Mouse (Mus musculus): ENCODE results near the gene Cib4.

The Cib4 gene

GRCm38 (mm10) chr5:30516376-30516775 is 29.3 kb downstream of the Cib4 start:
- peak; percentile 82 for DNase-seq (ENCODE audit: low read depth, low spot score)
- Histone ChIP-seq H3K27me3 (ENCODE audit: control insufficient read depth, insufficient read depth, low read length, poor library complexity, severe bottlenecking) (no peaks in the 10 kb centered on the region; the same call in 1 of the 2 replicates), H3K36me3 (ENCODE audit: control insufficient read depth, insufficient read depth, low read length, poor library complexity, severe bottlenecking) (no peaks in the 10 kb centered on the region)

- no peaks in the 10 kb centered on the region for H3K36me3 ChIP-seq (ENCODE audit: control insufficient read depth, insufficient read depth, low read length, poor library complexity, severe bottlenecking)
- no peaks in the 10 kb centered on the region; the same call in 1 of the 2 replicates for H3K27me3 ChIP-seq (ENCODE audit: control insufficient read depth, insufficient read depth, low read length, poor library complexity, severe bottlenecking)
- DNase-seq (ENCODE audit: low read depth, low spot score), result no peak
Measured at GRCm38 (mm10) chr5:30513111-30513510, 32.5 kb downstream of the Cib4 start.

GRCm38 (mm10) chr5:30497299-30497698 is 48.3 kb downstream of the Cib4 start:
- no peak for DNase-seq (ENCODE audit: low read depth, low spot score)
- H3K36me3 ChIP-seq (ENCODE audit: control insufficient read depth, insufficient read depth, low read length, poor library complexity, severe bottlenecking), result no peaks in the 10 kb centered on the region
- H3K27me3 ChIP-seq (ENCODE audit: control insufficient read depth, insufficient read depth, low read length, poor library complexity, severe bottlenecking), result no peaks in the 10 kb centered on the region; the same call in 1 of the 2 replicates

DNA sequence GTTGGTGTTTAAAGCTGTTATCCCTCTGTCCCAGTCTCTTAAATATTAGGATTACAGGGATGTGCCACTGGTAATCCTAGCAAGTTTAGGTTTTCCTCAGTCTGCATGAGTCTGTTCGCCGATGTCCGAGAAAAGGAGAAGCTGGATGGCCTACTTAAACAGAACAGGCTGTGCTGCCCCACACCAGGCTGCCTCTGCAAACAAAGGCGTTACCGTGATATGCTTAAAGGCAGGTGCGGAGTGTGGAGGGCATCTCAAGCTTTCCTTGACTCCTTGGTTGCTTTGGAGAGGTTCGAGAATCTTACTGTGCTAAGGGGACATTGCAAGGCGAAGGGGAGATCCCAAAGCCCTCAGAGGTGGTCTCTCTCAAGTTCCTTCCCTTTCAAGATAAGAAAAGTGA is 48.8 kb downstream of the Cib4 start:
- no peak for DNase-seq (ENCODE audit: low read depth, low spot score)
- Histone ChIP-seq H3K27me3 (ENCODE audit: control insufficient read depth, insufficient read depth, low read length, poor library complexity, severe bottlenecking) (no peaks in the 10 kb centered on the region; the same call in 1 of the 2 replicates), H3K36me3 (ENCODE audit: control insufficient read depth, insufficient read depth, low read length, poor library complexity, severe bottlenecking) (no peaks in the 10 kb centered on the region)

DNA sequence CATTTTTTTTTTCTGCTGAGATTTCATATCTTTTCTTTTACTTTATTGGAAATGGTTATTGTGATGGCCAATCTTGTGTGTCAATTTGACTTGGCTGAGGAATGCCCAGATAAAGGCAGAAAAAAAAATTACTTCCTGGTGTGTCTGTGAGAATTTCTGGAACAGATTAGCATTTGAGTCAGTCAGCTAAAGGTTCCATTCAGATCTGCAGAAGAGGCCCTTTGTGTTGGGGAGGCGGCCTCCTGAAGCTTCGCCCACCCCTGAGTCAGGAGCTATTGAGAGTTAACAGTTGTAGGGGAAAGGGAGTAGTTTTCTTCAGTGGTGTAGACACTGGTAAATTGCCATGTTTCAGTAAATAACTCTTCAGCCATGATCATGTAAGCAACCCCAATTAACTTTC is 50.3 kb downstream of the Cib4 start:
- no peaks in the 10 kb centered on the region for H3K36me3 ChIP-seq (ENCODE audit: control insufficient read depth, insufficient read depth, low read length, poor library complexity, severe bottlenecking)
- no peaks in the 10 kb centered on the region; the same call in 1 of the 2 replicates for H3K27me3 ChIP-seq (ENCODE audit: control insufficient read depth, insufficient read depth, low read length, poor library complexity, severe bottlenecking)
- DNase-seq (ENCODE audit: low read depth, low spot score), result no peak

DNA sequence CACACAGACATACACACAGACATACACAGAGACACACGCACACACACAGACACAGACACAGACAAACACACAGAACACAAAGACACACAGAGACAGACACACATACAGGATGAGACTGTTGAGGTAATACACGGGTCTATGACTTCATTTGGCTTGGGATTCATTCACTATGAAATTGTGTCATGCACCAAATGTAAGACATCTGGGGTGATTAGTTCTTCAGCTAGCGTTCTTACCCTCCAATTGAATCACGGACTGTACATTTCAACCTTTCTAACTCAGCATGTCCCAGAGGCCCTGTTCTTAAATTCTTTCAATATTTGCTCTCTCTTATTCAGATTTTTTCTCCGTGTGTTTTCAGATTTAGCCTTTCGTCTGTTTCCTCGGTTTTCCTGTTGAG is 51.0 kb downstream of the Cib4 start:
- no peaks in the 10 kb centered on the region for H3K36me3 ChIP-seq (ENCODE audit: control insufficient read depth, insufficient read depth, low read length, poor library complexity, severe bottlenecking)
- no peak for DNase-seq (ENCODE audit: low read depth, low spot score)

DNA sequence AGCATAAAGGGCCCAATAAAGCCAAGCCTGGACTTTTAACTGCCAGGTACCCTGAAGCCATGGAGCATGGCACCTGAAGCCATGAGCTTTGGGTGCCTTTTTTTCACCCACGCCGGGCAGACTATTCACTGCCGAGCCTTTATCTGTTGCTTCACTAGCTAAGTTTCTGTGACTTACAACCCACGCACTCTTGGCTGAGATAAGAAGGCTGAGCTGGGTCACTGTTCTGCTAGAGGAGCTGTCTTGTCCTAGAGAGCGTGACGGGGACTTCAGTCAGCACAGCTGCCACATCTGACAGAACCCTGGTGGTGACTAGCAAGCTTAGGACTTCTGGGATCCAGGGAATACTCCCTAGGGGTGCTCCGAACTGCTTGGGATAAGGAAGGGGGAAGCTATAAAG is 51.9 kb downstream of the Cib4 start:
- H3K27me3 ChIP-seq (ENCODE audit: control insufficient read depth, insufficient read depth, low read length, poor library complexity, severe bottlenecking), result no peaks in the 10 kb centered on the region; the same call in 1 of the 2 replicates
- no peaks in the 10 kb centered on the region for H3K36me3 ChIP-seq (ENCODE audit: control insufficient read depth, insufficient read depth, low read length, poor library complexity, severe bottlenecking)
- no peak for DNase-seq (ENCODE audit: low read depth, low spot score)

More for the DNA sequence above, 51.0 kb downstream of the Cib4 start:
- no peaks in the 10 kb centered on the region; the same call in 1 of the 2 replicates for H3K27me3 ChIP-seq (ENCODE audit: control insufficient read depth, insufficient read depth, low read length, poor library complexity, severe bottlenecking)

DNA sequence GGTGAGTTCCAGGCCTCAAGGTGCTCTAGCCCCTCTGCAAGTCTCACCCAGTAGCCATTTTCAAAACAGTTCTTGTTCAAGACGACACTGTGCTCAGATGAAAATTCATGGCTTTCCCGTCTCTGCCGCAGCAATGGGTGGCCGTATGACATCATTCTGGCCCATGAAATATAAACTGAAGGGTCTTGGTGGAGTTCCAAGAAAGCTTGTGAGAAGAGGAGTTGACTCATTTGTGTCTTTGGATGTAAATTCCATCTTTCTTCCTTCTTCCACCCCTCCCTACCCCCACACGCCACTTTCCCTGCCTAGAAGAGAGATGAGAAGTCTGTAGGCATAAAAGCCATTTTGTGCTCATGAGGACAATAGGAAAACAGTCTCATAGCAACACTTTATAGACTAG is 54.8 kb downstream of the Cib4 start:
- no peaks in the 10 kb centered on the region for H3K36me3 ChIP-seq (ENCODE audit: control insufficient read depth, insufficient read depth, low read length, poor library complexity, severe bottlenecking)
- DNase-seq (ENCODE audit: low read depth, low spot score), result no peak

GRCm38 (mm10) chr5:30490215-30490614 is 55.4 kb downstream of the Cib4 start:
- no peaks in the 10 kb centered on the region for H3K36me3 ChIP-seq (ENCODE audit: control insufficient read depth, insufficient read depth, low read length, poor library complexity, severe bottlenecking)
- H3K27me3 ChIP-seq (ENCODE audit: control insufficient read depth, insufficient read depth, low read length, poor library complexity, severe bottlenecking), result no peaks in the 10 kb centered on the region
- no peak for DNase-seq (ENCODE audit: low read depth, low spot score)

More for the DNA sequence above, 54.8 kb downstream of the Cib4 start:
- no peaks in the 10 kb centered on the region for H3K27me3 ChIP-seq (ENCODE audit: control insufficient read depth, insufficient read depth, low read length, poor library complexity, severe bottlenecking)

DNA sequence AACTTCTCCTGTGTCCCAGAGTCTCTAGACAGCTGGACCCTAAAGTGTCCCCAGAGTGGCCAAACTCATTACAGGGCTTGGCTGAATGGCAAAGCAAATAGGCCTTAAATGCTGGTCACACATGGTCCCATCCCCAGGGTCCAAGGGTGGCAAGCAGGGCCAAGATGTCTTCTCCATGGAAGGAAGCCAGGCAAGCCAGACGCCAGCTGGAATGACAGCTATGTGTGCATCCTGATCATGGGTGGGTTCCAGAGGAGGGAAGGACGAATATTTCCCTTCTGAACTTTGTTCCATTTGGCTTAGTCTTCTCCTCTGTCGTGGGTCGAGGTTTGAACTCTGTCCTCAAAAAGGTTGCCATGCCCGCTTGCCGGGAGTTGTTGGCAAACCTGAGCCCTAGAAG is 60.5 kb downstream of the Cib4 start:
- no peaks in the 10 kb centered on the region for H3K27me3 ChIP-seq (ENCODE audit: control insufficient read depth, insufficient read depth, low read length, poor library complexity, severe bottlenecking)
- no peaks in the 10 kb centered on the region for H3K36me3 ChIP-seq (ENCODE audit: control insufficient read depth, insufficient read depth, low read length, poor library complexity, severe bottlenecking)
- DNase-seq (ENCODE audit: low read depth, low spot score), result no peak

DNA sequence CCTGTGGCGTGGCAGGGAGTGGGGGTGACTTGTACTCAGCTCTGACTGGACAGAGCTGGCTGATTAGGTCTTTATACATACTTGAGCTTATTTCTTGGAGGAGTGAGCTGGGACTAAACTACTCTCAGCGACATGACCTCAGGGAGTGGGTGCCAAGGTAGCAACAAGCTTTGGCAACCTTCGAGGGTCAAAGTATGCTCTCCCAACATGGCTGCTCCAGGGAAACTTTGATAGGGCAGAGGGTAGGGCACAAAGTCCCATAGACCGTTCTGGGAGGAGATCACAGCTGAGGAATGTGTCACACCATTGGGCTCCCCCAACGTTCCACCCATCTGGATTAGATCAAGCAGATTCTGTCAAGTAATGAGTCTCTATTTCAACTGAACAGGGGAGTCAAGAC is 61.0 kb downstream of the Cib4 start:
- H3K36me3 ChIP-seq (ENCODE audit: control insufficient read depth, insufficient read depth, low read length, poor library complexity, severe bottlenecking), result no peaks in the 10 kb centered on the region

DNA sequence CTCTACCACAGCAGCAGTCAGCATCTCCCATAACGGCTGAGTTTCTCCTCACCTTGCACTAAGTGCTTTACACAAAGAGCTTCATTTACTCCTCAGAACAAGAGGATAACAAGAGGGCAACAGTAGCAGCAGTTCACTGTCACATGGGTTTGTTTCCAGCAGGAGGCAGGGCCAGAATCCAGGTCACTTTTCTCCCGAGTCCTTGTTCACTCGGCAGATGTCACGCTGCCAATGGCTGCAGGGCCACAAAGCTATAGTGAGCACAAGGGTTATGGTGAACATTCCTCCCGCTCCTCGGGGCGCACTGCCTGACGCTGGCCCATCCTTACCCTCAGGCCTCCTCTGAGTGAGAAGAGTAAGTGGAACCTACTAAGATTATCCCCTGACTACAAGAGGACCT is 62.1 kb downstream of the Cib4 start:
- Histone ChIP-seq H3K36me3 (ENCODE audit: control insufficient read depth, insufficient read depth, low read length, poor library complexity, severe bottlenecking) (no peaks in the 10 kb centered on the region), H3K27me3 (ENCODE audit: control insufficient read depth, insufficient read depth, low read length, poor library complexity, severe bottlenecking) (no peaks in the 10 kb centered on the region)
- no peak for DNase-seq (ENCODE audit: low read depth, low spot score)

More for the DNA sequence above, 61.0 kb downstream of the Cib4 start:
- no peaks in the 10 kb centered on the region for H3K27me3 ChIP-seq (ENCODE audit: control insufficient read depth, insufficient read depth, low read length, poor library complexity, severe bottlenecking)
- no peak for DNase-seq (ENCODE audit: low read depth, low spot score)

DNA sequence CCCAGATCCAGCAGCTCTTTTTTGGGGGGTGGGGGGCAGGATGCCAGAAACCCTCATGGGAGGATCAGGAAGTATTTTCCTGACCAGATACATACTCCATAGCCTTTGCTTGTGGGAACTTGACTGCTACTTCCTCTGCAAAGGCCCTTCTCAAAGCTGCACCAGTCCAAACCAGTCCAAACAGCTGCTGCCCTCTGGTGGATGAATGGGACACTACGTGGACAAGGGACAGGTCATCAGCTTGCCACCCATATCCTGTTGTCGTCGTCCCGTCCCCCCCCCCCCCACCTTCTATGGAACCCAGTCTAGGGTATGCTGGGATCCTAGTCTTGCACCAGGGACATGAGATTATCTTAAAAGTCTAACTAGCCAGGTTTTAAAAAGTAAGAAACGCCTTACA is 63.3 kb downstream of the Cib4 start:
- Histone ChIP-seq H3K27me3 (ENCODE audit: control insufficient read depth, insufficient read depth, low read length, poor library complexity, severe bottlenecking) (no peaks in the 10 kb centered on the region), H3K36me3 (ENCODE audit: control insufficient read depth, insufficient read depth, low read length, poor library complexity, severe bottlenecking) (no peaks in the 10 kb centered on the region)
- DNase-seq (ENCODE audit: low read depth, low spot score), result peak; percentile 55

DNA sequence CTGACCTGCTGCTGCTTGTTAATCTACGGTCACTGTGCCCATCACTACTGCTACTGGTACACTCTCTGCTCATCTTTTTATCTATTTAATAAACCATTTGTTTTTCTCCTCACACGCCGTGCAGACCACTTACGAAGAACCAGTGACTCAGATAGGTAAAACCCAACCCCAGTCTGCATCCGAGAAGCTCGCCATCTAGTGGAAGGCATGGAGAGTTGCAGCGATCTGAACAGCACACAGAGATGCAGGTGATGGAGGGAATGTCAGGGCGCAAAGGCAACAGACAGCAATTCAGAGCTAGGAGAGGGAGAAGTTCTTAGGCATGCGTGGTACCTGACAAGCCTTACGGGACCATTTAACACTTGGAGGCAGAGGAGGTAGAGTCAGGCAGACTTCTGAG is 69.1 kb downstream of the Cib4 start:
- DNase-seq (ENCODE audit: low read depth, low spot score), result peak; percentile 44
- H3K36me3 ChIP-seq (ENCODE audit: control insufficient read depth, insufficient read depth, low read length, poor library complexity, severe bottlenecking), result no peaks in the 10 kb centered on the region
- no peaks in the 10 kb centered on the region for H3K27me3 ChIP-seq (ENCODE audit: control insufficient read depth, insufficient read depth, low read length, poor library complexity, severe bottlenecking)

DNA sequence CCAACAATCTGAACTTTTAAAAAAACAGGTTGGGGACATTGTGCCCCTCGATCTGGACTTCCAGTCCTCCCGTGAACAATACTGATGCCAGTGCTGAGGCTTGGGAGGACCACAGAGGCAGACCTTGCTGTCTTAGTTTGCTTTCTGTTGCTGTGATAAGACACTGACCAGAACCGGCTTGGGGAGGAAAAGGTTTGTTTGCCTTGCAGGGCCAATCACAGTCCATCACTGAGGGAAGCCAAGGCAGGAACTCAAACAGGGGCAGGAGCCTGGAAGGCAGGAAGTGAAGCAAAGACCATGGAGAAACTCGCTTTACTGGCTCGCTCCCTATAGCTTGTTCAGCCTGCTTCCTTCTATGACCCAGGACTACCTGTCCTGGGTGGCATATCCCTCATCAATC is 73.5 kb downstream of the Cib4 start:
- DNase-seq (ENCODE audit: low read depth, low spot score), result no peak
- H3K36me3 ChIP-seq (ENCODE audit: control insufficient read depth, insufficient read depth, low read length, poor library complexity, severe bottlenecking), result no peaks in the 10 kb centered on the region
- no peaks in the 10 kb centered on the region for H3K27me3 ChIP-seq (ENCODE audit: control insufficient read depth, insufficient read depth, low read length, poor library complexity, severe bottlenecking)

DNA sequence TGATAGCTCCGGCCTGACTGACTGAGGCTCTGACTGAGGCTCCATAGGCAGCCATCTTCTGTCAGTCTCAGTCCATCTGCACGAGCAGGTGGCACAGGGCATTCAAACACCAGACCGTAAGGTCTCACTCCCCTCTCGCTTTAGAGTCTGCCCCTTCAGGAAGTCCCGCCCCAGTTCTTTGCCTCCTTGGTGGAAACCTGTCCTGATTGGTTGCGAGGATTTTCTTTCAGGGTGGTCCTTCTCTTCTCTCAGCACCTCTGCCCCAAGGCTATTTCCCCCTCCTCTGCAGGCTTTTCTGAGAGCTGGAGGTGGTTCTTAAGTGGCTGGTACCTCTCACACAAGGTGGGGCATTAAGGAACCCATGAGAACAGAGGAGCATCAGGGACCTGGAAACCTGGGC is 75.2 kb downstream of the Cib4 start:
- Histone ChIP-seq H3K27me3 (ENCODE audit: control insufficient read depth, insufficient read depth, low read length, poor library complexity, severe bottlenecking) (no peaks in the 10 kb centered on the region), H3K36me3 (ENCODE audit: control insufficient read depth, insufficient read depth, low read length, poor library complexity, severe bottlenecking) (no peaks in the 10 kb centered on the region)
- no peak for DNase-seq (ENCODE audit: low read depth, low spot score)
